Mouse (Mus musculus) limb, embryonic 14.5 days (tissue): ENCODE measurements around the gene Stox2. TPM values are rescaled to one million over a fixed set of nuclear protein-coding genes. Genes with fewer than 3 reads are reported as not detected.

Source experiments
- ATAC-seq: fragments of 200-750 bp; cut with Nextera tagmentation; 2 replicates; pipeline ENCODE4 v1.8.0; 2017; ENCODE audit warnings: low read depth, moderate number of reproducible peaks, moderate TSS enrichment; ENCODE audit not compliant: low FRiP score
- DNase-seq: peaks from one replicate; pipeline ENCODE4 v3.0.0-alpha.2; 2015; ENCODE audit warnings: low spot score
- H3K27ac ChIP-seq: fragments of 300-500 bp; sonication (generic); replicated peaks from 2 replicates; pipeline ENCODE4 v1.5.1; 2014; ENCODE audit warnings: low read depth, mild to moderate bottlenecking, low read length, moderate library complexity, mixed read lengths
- H3K27me3 ChIP-seq: fragments of 300-500 bp; sonication (generic); 2 replicates; pipeline ENCODE4 v1.6.1; 2014; ENCODE audit warnings: low read length, mixed read lengths; ENCODE audit not compliant: control insufficient read depth, insufficient read depth
- H3K36me3 ChIP-seq: fragments of 300-500 bp; sonication (generic); 2 replicates; pipeline ENCODE4 v1.6.1; 2014; ENCODE audit warnings: mild to moderate bottlenecking, low read length, moderate library complexity, mixed read lengths; ENCODE audit not compliant: control insufficient read depth, insufficient read depth
- H3K4me1 ChIP-seq: fragments of 300-500 bp; sonication (generic); 2 replicates; pipeline ENCODE4 v1.6.1; 2014; ENCODE audit warnings: antibody characterized with exemption, low read length, mixed read lengths; ENCODE audit not compliant: control insufficient read depth, insufficient read depth
- H3K4me2 ChIP-seq: fragments of 300-500 bp; sonication (generic); replicated peaks from 2 replicates; pipeline ENCODE4 v1.6.1; 2014; ENCODE audit warnings: low read depth, mild to moderate bottlenecking, low read length, moderate library complexity; ENCODE audit not compliant: severe bottlenecking
- H3K4me3 ChIP-seq: fragments of 300-500 bp; sonication (generic); replicated peaks from 2 replicates; pipeline ENCODE4 v1.5.1; 2014; ENCODE audit warnings: low read length
- H3K9ac ChIP-seq: fragments of 300-500 bp; sonication (generic); 2 replicates; pipeline ENCODE4 v1.6.1; 2014; ENCODE audit warnings: mild to moderate bottlenecking, low read depth, low read length, moderate library complexity; ENCODE audit not compliant: severe bottlenecking
- H3K9me3 ChIP-seq: fragments of 300-500 bp; sonication (generic); 2 replicates; pipeline ENCODE4 v1.6.1; 2016; ENCODE audit warnings: low read length; ENCODE audit not compliant: control insufficient read depth
- POLR2A ChIP-seq: fragments of 200-500 bp; IDR thresholded peaks from 2 replicates; pipeline ENCODE4 v1.8.0; 2012; ENCODE audit warnings: inconsistent platforms, mild to moderate bottlenecking, moderate library complexity, borderline replicate concordance; ENCODE audit not compliant: insufficient read depth, insufficient read length; ENCODE audit errors: extremely low read depth
- WGBS: fragments of 180-500 bp; shearing (Covaris S2); extraction: QIAGEN DNeasy Blood & Tissue Kit; methylation state at CpG from one replicate; pipeline ENCODE4 v1.1.7; 2014; 5-methylcytosine and 5-hydroxymethylcytosine counted together
- polyA plus RNA-seq, 2 experiments: library from polyadenylated mRNA; depleted of rRNA in 1 of 2; stranded (reverse) in 1 of 2; unstranded in 1 of 2; fragments of >200 nt; fragmentation: Nextera tagmentation in 1 of 2; extraction: Ambion mirVana in 1 of 2; gene quantifications; 2 replicates each; pipeline versions ENCODE4 v1.2.1 to v1.2.3; 2012 to 2014

Gene Stox2
- polyA plus RNA-seq, 2 experiments, result 12.2 to 17.1 TPM

DNA sequence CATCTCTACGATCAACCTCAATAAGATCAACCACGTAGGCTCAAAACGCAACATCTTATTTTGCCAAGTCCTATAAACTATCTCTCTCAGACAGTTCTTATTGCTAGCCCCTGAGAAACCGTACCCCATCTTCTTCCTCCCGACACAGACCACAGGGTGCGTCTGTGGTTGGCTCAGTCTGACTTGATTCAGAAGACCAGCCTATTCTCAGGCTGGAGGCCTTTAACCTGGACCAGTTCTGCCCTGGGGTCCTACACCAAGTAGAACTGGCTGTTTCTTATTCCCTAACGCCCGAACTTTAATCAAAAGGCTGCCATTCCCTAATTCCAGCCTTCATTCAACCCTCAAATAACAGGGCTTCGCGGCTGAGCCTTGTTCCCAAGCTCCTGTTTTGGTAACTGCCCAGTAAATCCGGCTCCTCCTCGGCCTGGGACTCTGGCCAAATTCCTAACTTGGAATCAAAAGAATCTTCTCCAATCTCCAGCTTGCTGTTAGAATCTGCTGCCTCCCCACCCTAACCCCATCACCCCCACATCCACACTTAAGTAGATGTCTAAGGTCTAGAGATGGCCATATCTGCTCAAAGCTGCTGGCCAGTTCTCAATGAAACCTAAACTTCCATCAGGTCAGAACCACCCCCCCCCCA lies 91.5 kb downstream of the Stox2 start:
- no peak overlapping the region for H3K9ac ChIP-seq
- no peak overlapping the region for H3K4me3 ChIP-seq
- ATAC-seq (no peak), DNase-seq (peak; percentile 64)
- no peaks in the 10 kb centered on the region for H3K36me3 ChIP-seq
- H3K4me1 ChIP-seq, result peaks cover 36% of the 10 kb centered on the region
- TF ChIP-seq POLR2A, result no peak
- no peaks in the 10 kb centered on the region for H3K27me3 ChIP-seq
- WGBS, result 58% methylated on average over 12 of the region's 12 CpGs
- no peak overlapping the region for H3K4me2 ChIP-seq
- no peaks in the 10 kb centered on the region for H3K9me3 ChIP-seq
- H3K27ac ChIP-seq, result no peak overlapping the region

DNA sequence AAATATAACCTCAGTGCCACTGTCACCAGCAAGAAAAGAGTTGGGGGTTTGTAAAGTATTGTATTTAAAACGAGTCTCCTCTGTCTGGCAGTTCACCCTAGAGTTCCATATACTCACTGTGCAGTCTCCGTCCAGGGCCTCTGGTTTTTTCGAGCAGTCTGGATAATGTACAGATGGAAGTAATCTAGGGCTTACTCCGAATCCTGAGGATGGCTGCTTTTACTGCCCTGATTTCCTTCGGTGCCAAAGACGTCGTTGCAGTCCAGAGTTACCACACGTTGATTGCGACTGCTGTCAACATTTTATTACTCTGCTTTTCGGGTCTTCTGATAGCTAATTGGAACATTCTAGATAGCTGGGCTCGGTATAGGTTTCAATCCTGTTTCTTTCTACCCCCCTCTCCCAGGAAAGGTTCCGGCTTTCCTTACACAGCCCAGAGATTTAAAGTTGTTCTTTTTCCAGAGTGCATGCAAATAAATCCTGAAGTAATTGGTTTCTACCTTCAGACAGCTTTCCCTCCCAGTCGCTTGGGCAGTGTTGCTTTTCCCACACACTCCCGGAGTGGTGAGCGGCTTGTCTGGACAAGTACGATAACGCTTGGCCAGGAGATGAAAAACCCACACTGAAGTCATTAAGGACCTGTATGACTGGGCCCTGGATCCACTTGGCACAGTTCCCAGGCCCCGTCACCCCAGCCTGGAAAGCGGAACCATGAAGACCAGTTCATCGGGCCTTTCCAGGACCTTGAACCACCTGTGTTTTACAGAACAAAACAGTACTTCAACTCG lies 94.1 kb downstream of the Stox2 start:
- no peak for TF ChIP-seq POLR2A
- H3K4me3 ChIP-seq, result 0 out of 2 replicates have a peak overlapping the region, but pooled peaks have one; percentile 1
- no peaks in the 10 kb centered on the region for H3K36me3 ChIP-seq
- peak overlapping the region; percentile 63 for H3K27ac ChIP-seq
- DNase-seq, result peak; percentile 71
- peaks cover 50% of the 10 kb centered on the region for H3K4me1 ChIP-seq
- H3K9ac ChIP-seq, result no peak overlapping the region; the same call in 1 of the 2 replicates
- peak overlapping the region; percentile 34 for H3K4me2 ChIP-seq
- no peaks in the 10 kb centered on the region for H3K27me3 ChIP-seq
- 4% methylated on average over 21 of the region's 21 CpGs for WGBS
- peak; percentile 73 for ATAC-seq
- H3K9me3 ChIP-seq, result no peaks in the 10 kb centered on the region

DNA sequence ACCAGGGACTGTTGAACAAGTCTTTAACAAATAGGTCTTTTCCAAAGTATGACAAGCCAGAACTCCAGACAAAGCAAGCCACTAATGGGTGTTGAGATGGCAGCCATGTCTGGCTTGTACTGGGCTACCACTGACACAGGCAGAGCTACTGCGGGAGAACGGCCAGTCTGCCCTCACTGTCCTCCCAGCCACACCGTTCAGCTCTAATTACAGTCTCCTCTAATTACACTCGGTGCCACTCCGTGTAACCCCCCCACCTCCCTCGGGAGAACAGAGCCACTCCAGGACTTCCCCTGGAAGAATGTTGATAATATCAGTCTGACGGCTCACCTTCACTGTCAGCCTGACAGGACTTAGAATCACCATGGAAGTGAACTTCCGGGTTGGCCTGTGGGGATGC lies 97.1 kb downstream of the Stox2 start:
- Histone ChIP-seq H3K4me2 (no peak overlapping the region), H3K9me3 (no peaks in the 10 kb centered on the region), H3K27me3 (no peaks in the 10 kb centered on the region), H3K4me3 (no peak overlapping the region), H3K4me1 (peaks cover 48% of the 10 kb centered on the region), H3K36me3 (no peaks in the 10 kb centered on the region), H3K9ac (no peak overlapping the region), H3K27ac (no peak overlapping the region)
- WGBS, result 30% methylated on average over 8 of the region's 8 CpGs
- no peak for DNase-seq
- TF ChIP-seq POLR2A, result no peak
- no peak for ATAC-seq

DNA sequence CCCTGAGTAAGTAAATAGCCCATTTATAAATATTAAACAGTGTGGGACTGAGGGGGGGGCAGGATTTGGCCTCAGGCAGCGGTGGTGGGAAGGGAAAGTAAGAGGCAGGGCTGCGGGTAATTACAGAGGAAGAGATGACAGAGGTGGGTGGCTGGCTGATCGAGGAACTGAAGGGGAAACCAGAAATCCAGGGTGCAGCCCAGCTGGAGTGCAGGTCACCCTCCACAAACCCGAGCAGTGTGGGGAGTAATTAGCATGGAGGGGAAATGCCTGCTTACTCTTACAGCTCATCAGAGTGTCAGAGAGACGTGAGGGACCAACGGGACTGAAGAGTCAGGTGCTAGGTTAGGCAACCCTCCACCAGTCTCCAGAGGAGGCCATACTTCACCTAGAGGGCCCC lies 98.4 kb downstream of the Stox2 start:
- H3K36me3 ChIP-seq, result no peaks in the 10 kb centered on the region
- 25% methylated on average over 6 of the region's 6 CpGs for WGBS
- H3K9ac ChIP-seq, result no peak overlapping the region
- no peak overlapping the region for H3K4me2 ChIP-seq
- peaks cover 44% of the 10 kb centered on the region for H3K4me1 ChIP-seq
- H3K4me3 ChIP-seq, result no peak overlapping the region
- no peak overlapping the region for H3K27ac ChIP-seq
- no peaks in the 10 kb centered on the region for H3K27me3 ChIP-seq
- DNase-seq (no peak), ATAC-seq (no peak)
- no peaks in the 10 kb centered on the region for H3K9me3 ChIP-seq
- TF ChIP-seq POLR2A, result no peak

DNA sequence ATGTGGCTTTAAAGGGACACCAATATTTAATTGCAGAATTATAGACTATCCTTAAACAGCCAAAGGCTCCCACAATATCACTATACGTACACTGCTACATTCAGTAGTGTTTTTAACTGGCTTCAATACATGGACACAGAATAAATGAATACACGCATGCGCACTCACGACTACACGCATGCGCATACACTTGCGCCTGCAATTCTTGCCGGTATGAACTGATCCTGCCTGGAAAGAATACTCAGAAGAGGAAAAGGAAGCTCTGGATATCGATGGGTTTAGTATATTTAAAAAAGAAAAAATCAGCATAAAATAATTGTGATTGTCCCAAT lies 100.4 kb downstream of the Stox2 start:
- Histone ChIP-seq H3K27ac (no peak overlapping the region), H3K36me3 (no peaks in the 10 kb centered on the region), H3K27me3 (no peaks in the 10 kb centered on the region), H3K9ac (no peak overlapping the region), H3K4me1 (peaks cover 46% of the 10 kb centered on the region), H3K4me3 (no peak overlapping the region), H3K4me2 (0 out of 2 replicates have a peak overlapping the region, but pooled peaks have one; percentile 22), H3K9me3 (no peaks in the 10 kb centered on the region)
- ATAC-seq (no peak), DNase-seq (no peak)
- 71% methylated on average over 9 of the region's 9 CpGs for WGBS
- no peak for TF ChIP-seq POLR2A
